Mouse (Mus musculus) gastrocnemius, adult 18-20 months (tissue): ENCODE data around the gene Slc7a7. TPM values are rescaled to one million over a fixed set of nuclear protein-coding genes. Genes with fewer than 3 reads are reported as not detected.
"Not testable (repeated sequence)": the region's sequence is repeated elsewhere in the genome, so short reads cannot be mapped to it uniquely, and the experiment has no call there.

Experiments used
- DNase-seq: peaks from one replicate; pipeline ENCODE4 v3.0.0; 2021; ENCODE audit warnings: low spot score
- total RNA-seq, 2 experiments: library from RNA; stranded (reverse); gene quantifications; 2 replicates each; pipeline ENCODE4 v1.2.3; 2021

The Slc7a7 gene
- total RNA-seq, 2 experiments from 2014 or later: 0.52 to 0.73 TPM

DNA sequence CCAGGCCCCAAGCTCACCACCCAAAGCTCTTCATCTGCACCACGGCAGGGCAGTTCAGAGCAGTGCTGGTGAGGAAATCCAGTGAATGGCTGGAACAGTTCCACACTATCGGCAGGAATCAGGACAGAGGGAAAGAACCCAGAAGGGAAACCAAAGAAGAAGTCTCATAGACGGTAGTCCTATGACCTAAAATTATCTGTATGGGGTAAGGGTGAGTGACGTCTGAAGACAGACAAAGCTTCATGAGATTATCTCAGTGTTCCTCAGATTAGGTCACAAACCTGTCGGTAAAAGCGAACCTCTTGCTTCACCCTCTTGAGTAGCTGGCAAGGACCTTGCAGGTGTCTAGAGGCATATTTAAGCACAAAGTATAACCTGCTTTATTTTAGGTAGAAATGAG, 40.4 kb downstream of the Slc7a7 start:
- no peak for DNase-seq

DNA sequence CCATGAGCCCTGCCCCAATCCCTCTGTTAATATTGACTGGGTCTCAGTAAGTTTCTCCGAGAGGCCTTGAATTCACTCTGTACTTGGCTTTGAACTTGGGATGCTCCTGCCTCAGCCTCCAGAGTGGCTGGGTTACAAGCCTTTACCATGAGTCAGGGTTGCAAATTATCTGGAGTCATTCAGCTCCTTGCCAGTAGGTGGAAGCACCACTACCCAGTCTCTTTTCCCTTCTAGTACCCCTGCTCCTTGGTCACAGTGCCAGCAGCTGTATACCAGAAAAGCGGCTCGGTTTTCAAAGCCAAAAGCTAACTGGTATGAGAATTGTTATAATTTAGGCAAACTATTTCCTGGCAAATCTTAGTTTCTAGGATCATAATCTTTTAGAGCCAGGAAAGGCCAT, 41.7 kb downstream of the Slc7a7 start:
- peak; percentile 19 for DNase-seq

- DNase-seq: no peak
Observed at GRCm38 (mm10) chr14:54372923-54373322, 44.7 kb downstream of the Slc7a7 start.

DNA sequence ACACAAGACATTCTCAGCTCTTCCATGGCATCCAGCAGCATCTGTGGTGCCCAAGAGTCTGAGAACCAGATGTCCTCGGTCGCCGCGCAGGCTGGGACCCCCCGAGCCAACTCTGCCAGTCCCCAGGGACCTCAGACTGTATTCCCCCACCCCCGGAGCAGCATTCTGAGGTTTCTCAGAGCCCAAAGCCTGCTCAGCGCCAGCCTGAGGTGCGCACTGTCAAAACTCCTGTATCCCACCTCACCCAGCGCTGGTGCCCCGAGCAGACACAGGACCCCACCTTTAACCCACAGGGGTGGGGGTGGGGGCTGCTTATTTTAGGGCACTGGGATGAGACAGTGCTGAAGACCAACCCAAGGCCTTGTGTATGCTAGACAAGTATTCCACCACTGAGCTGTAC, 46.1 kb downstream of the Slc7a7 start:
- no peak for DNase-seq

DNA sequence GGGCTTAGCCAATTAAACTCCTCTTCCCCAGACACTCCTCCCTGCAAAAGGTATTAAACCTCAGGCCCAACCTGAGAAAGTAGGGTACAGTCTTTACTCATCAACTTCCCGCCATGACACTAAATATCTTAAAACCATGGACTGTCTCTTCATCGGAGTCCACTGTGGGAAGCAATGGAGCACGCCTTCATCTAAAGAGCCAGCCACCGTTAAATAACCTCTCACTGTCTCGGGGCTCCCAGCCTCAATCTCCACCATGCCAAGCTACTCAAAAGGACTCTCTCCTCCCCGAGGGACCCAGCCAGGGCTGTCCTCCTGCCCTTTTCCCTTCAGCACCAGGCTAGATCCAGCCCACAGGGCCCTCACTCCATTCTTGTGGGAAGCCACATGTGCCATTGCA, 47.0 kb downstream of the Slc7a7 start:
- DNase-seq: no peak

DNA sequence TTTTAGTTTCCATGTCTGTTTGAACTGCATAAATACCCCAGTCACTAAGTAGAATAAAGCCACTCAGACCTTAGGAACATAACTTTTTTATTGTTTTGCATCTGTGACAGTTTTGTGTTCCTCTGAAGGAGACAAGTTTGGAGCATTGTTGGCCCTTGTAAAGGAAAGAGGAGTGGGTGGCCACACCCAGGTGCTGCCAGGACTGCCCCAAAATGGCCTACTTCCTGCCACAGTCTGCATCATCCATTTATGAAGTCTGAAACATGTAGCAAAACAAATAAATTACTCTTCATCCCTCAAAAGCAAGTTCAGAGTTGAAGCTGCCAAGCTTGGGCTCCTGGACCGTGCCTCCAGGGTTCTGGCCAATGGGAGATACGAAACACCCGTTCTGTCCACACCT, 48.2 kb downstream of the Slc7a7 start:
- no peak for DNase-seq

GRCm38 (mm10) chr14:54367429-54368060, 50.0 kb downstream of the Slc7a7 start:
- no peak for DNase-seq

- no peak for DNase-seq
Observed at GRCm38 (mm10) chr14:54366581-54366980, 51.0 kb downstream of the Slc7a7 start.

DNA sequence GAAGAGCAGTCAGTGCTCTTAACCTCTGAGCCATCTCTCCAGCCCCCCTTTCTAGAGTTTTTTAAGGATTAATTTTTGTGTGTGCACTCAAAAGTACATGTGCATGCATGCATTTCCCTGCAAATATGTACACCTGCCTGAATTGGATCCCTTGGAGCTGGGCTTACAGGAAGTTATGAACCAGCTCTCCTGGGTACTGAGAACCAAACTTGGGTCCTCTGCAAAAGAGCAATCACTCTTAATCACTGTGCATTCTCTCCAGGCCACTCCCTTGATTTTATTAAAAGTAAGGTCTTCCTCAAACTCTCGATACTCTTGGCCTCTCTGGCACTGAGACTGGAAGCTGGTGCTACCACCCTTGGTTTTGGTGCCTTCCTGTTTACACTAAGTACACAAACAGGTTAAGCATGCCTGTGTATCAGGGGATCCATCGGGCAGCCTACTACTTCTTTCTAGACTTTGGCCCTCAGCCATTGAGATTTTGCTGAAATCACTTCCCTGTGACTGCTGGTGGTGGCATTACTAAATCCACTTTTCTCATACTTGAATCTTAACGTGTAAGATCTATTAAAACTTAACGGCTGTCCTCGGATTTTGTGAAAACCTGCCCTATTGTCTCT, 52.4 kb downstream of the Slc7a7 start:
- no peak for DNase-seq

DNA sequence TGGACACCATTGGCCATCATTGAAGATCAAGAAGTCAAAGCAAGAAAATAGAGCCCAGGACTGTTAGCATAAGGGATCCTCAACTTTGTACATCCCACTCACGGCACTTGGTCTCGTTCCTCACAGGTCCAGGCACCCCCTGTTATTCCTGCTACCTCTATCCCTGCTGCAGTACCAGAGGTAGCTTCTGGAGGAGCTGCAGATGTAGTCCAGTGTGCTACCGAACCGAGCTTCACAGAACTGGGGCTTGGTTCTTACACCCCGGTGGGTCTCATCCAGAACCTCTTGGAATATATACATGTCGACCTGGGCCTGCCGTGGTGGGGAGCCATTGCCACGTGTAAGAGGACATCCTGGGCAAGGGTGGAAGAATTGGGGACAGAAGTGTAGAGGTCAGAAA, 54.4 kb downstream of the Slc7a7 start:
- no peak for DNase-seq

- peak; percentile 97 for DNase-seq
Observed at GRCm38 (mm10) chr14:54360577-54361340, 56.8 kb downstream of the Slc7a7 start, which contains the start of gene Oxa1l. Gene Oxa1l (plus strand): TSS chr14:54360834.

GRCm38 (mm10) chr14:54354406-54354805, 63.2 kb downstream of the Slc7a7 start:
- no peak for DNase-seq

- DNase-seq: no peak
Observed at GRCm38 (mm10) chr14:54352314-54352713, 65.3 kb downstream of the Slc7a7 start.

DNA sequence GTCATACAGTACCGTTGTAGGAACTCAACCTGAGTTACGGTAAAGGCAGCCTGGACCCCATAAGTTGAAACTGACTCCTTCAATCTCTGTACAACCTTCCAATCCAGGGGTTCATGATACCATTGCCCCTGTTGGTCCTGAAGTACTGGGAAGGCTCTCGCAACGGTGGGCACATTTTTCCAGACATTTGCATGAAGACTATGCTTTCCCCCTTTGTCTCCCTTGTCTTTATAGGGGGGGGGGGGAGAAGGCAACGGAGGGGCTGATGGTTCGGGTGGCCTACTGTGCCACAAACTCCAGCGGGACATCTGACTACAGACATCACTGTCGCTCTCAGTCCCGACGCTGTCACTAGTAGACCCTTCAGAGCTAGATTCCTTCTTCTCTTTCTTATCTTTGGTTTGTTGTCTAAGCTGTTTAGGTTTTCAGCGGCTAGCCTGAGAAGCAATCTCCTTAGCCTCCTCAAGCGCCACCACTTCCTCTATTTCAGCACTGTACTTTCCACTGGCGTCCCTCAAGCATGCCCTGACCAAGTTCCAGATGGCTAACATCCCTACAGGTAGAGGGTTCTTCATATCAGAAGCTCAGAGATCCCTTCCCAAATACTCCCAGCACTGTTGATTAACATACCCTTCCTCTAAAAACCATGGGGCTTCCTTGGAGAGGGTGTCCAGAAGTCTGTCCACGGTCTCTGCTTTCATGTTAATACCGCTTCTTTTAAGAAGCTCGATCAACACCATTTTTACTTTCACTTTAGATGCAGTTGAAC, 66.6 kb downstream of the Slc7a7 start:
- DNase-seq: not testable (repeated sequence)

DNA sequence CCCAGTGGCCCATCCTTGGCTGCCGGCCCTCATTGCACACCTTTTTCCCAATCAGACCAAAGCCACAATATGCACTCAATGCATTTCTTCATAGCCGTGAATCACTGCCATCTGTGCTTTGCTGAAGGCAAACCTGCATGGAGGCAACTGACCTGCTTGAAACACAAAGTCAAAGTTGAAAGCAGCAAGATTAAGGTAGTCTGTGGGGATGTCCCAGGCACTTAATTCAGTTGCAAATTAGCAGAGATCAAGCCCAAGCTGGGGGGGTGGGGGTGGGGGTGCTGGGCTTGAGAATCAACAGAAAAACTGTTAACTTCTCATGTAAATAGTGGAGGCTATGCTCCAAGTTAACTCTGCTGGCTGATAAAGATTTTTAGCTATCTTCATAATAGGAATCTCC, 75.8 kb downstream of the Slc7a7 start:
- not testable (repeated sequence) for DNase-seq

GRCm38 (mm10) chr14:54340836-54341235, 76.7 kb downstream of the Slc7a7 start:
- no peak for DNase-seq

- no peak for DNase-seq
Observed at GRCm38 (mm10) chr14:54333452-54334189, 84.0 kb downstream of the Slc7a7 start.

DNA sequence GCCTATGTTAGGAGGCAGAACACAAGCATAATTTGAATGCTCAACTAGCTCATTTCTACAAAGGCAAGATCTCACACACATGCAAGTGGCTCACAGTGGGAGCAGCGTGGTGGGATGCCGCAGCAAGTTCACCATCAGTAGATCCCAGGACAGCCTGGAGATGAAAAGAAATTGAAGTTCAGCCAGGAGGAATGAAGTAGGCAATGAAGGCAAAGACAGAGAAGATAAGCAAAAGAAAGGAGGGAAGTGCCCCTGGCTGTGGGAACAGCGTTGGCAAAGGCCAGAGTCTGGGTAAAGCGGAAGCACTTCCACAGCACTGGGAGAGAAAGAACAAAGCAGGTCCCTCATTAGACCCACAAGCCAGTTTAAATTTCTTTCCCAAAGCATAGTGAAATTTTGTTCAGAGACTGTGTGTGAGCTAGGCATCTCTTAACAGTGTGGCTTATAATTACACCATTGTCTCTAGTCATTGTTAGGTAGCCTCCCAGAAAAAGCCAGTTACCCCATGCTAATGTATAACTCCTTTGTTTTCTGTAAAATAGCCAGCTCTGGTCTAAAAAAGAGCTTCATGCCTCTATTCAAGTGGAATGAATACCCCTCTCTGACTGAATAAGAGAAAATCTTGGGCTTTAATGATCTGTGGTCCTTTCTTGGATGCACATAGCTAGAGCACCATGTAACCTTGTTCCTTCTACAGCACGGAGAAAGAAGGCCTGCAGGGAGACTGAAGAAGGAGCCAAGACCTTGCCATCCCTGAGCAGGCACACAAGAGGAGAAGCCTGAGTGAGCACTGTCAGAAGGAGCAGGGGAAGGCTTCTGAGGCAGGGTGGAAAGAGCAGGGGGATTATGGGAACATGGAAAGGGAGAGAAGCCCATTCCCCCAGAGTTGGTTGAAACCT, 85.2 kb downstream of the Slc7a7 start:
- no peak for DNase-seq

DNA sequence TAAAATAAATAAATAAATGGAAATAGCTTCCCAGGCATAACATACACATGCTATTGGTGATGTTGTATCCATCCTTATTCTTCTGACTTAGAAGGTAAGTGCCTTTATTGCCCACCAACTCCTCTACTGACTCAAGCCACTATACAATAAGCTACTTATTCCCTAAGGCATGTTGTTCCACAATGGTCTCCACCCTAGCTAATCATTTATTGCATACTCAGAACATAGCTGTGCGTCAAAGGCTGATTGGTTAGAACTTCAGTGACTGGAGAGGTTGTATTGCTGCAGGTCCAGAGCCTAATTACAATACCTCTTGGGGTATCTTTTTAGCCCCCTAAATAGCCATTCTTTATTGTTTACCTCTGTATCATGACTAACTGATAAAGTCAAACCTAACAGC, 86.4 kb downstream of the Slc7a7 start:
- DNase-seq: no peak

- no peak for DNase-seq
Observed at GRCm38 (mm10) chr14:54329201-54329600, 88.4 kb downstream of the Slc7a7 start.
